Mouse (Mus musculus) limb, embryonic 11.5 days (tissue): ENCODE measurements at regions not wholly inside any gene's neighbourhood (a gene's known extent, or its start where the extent isn't known, plus 50 kb on each side); places are given as distances from the start of the nearest gene placed in this dataset.
"Not testable (repeated sequence)": the region's sequence is repeated elsewhere in the genome, so short reads cannot be mapped to it uniquely, and the experiment has no call there.

Experiments
- ATAC-seq: fragments of 200-750 bp; cut with Nextera tagmentation; 2 replicates; pipeline ENCODE4 v1.8.0; 2017; ENCODE audit warnings: low read depth; ENCODE audit not compliant: insufficient number of reproducible peaks, low FRiP score, low TSS enrichment
- DNase-seq: peaks from one replicate; pipeline ENCODE4 v3.0.0-alpha.2; 2015; ENCODE audit warnings: low spot score
- H3K27ac ChIP-seq: fragments of 300-500 bp; sonication (generic); replicated peaks from 2 replicates; pipeline ENCODE4 v1.5.1; 2014; ENCODE audit warnings: low read depth, mild to moderate bottlenecking, low read length
- H3K27me3 ChIP-seq: fragments of 300-500 bp; sonication (generic); 2 replicates; pipeline ENCODE4 v1.6.1; 2014; ENCODE audit warnings: mild to moderate bottlenecking, low read length, mixed read lengths; ENCODE audit not compliant: control insufficient read depth, insufficient read depth
- H3K36me3 ChIP-seq: fragments of 300-500 bp; sonication (generic); 2 replicates; pipeline ENCODE4 v1.6.1; 2014; ENCODE audit warnings: mild to moderate bottlenecking, low read length, moderate library complexity, mixed read lengths; ENCODE audit not compliant: control insufficient read depth, insufficient read depth
- H3K4me1 ChIP-seq: fragments of 300-500 bp; sonication (generic); 2 replicates; pipeline ENCODE4 v1.6.1; 2014; ENCODE audit warnings: low read length, mixed read lengths; ENCODE audit not compliant: control insufficient read depth, insufficient read depth
- H3K4me2 ChIP-seq: fragments of 300-500 bp; sonication (generic); 2 replicates; pipeline ENCODE4 v1.6.1; 2014; ENCODE audit warnings: low read depth, mild to moderate bottlenecking, moderate library complexity; ENCODE audit not compliant: severe bottlenecking
- H3K4me3 ChIP-seq: fragments of 300-500 bp; sonication (generic); 2 replicates; pipeline ENCODE4 v1.5.1; 2014; ENCODE audit warnings: low read depth, low read length
- H3K9ac ChIP-seq: fragments of 300-500 bp; sonication (generic); 2 replicates; pipeline ENCODE4 v1.6.1; 2014; ENCODE audit warnings: mild to moderate bottlenecking, low read length
- H3K9me3 ChIP-seq: fragments of 300-500 bp; sonication (generic); 2 replicates; pipeline ENCODE4 v1.6.1; 2016; ENCODE audit warnings: low read length; ENCODE audit not compliant: control insufficient read depth
- WGBS: fragments of 180-500 bp; shearing (Covaris S2); extraction: QIAGEN DNeasy Blood & Tissue Kit; methylation state at CpG from one replicate; pipeline ENCODE4 v1.1.7; 2014; 5-methylcytosine and 5-hydroxymethylcytosine counted together

GRCm38 (mm10) chr10:56841973-56842372 lies 464.8 kb downstream of the Gja1 start:
- H3K9me3 ChIP-seq: no peaks in the 10 kb centered on the region
- H3K4me2 ChIP-seq: no peak overlapping the region
- H3K4me3 ChIP-seq: no peak overlapping the region
- H3K27ac ChIP-seq: no peak overlapping the region
- no peak for ATAC-seq
- WGBS: 79% methylated on average over 1 of the region's 1 CpGs
- H3K27me3 ChIP-seq: no peaks in the 10 kb centered on the region
- H3K9ac ChIP-seq: no peak overlapping the region
- no peak for DNase-seq
- H3K36me3 ChIP-seq: no peaks in the 10 kb centered on the region
- peaks cover 6% of the 10 kb centered on the region for H3K4me1 ChIP-seq

GRCm38 (mm10) chr10:56852484-56852883 lies 475.4 kb downstream of the Gja1 start:
- Histone ChIP-seq H3K9ac (no peak overlapping the region), H3K36me3 (no peaks in the 10 kb centered on the region), H3K9me3 (no peaks in the 10 kb centered on the region), H3K4me1 (peaks cover 5% of the 10 kb centered on the region), H3K4me2 (no peak overlapping the region), H3K4me3 (no peak overlapping the region), H3K27ac (no peak overlapping the region), H3K27me3 (no peaks in the 10 kb centered on the region)
- no peak for DNase-seq
- 89% methylated on average over 2 of the region's 2 CpGs for WGBS
- no peak for ATAC-seq

- DNase-seq (no peak), ATAC-seq (no peak)
- Histone ChIP-seq H3K4me1 (no peaks in the 10 kb centered on the region), H3K4me2 (no peak overlapping the region), H3K36me3 (no peaks in the 10 kb centered on the region), H3K27me3 (no peaks in the 10 kb centered on the region), H3K27ac (no peak overlapping the region), H3K4me3 (no peak overlapping the region), H3K9me3 (no peaks in the 10 kb centered on the region), H3K9ac (no peak overlapping the region)
- WGBS: 88% methylated on average over 6 of the region's 6 CpGs
These were observed 479.1 kb downstream of the Gja1 start for GRCm38 (mm10) chr10:56856186-56856585.

DNA sequence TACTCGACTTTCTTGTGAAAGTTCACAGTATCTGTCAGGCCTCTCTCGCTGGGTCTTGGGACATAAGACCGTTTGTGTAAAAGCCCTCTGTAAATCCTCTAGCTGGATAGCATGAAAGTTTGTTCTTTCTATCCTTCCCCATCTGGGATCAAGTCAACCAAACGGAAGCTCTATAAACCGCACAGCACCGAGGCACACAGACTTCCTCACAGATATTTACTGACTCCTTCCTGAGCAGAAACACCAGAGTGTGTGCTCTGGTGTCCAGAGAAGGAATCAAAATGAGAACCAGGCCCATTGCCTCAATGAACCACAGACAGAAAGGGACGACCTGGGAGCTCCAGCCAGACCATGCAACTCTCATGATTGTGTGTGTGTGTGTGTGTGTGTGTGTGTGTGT lies 502.6 kb downstream of the Gja1 start:
- 61% methylated on average over 7 of the region's 7 CpGs for WGBS
- Histone ChIP-seq H3K9me3 (no peaks in the 10 kb centered on the region), H3K9ac (no peak overlapping the region), H3K27ac (no peak overlapping the region), H3K4me3 (no peak overlapping the region), H3K27me3 (no peaks in the 10 kb centered on the region), H3K4me1 (no peaks in the 10 kb centered on the region), H3K36me3 (no peaks in the 10 kb centered on the region), H3K4me2 (no peak overlapping the region)
- DNase-seq: no peak
- ATAC-seq: no peak

GRCm38 (mm10) chr10:56880154-56880591 lies 503.0 kb downstream of the Gja1 start:
- Histone ChIP-seq H3K4me2 (no peak overlapping the region), H3K27ac (no peak overlapping the region), H3K36me3 (no peaks in the 10 kb centered on the region), H3K27me3 (no peaks in the 10 kb centered on the region), H3K9me3 (no peaks in the 10 kb centered on the region), H3K4me1 (no peaks in the 10 kb centered on the region), H3K9ac (no peak overlapping the region), H3K4me3 (no peak overlapping the region)
- no peak for DNase-seq
- no peak for ATAC-seq
- WGBS: 86% methylated on average over 12 of the region's 12 CpGs

GRCm38 (mm10) chr10:56884456-56885410 lies 507.6 kb downstream of the Gja1 start:
- H3K27me3 ChIP-seq: no peaks in the 10 kb centered on the region
- H3K4me2 ChIP-seq: no peak overlapping the region
- H3K9ac ChIP-seq: no peak overlapping the region
- H3K9me3 ChIP-seq: no peaks in the 10 kb centered on the region
- ATAC-seq (no peak), DNase-seq (no peak)
- 69% methylated on average over 4 of the region's 4 CpGs for WGBS
- no peaks in the 10 kb centered on the region for H3K4me1 ChIP-seq
- H3K4me3 ChIP-seq: no peak overlapping the region
- no peaks in the 10 kb centered on the region for H3K36me3 ChIP-seq
- H3K27ac ChIP-seq: no peak overlapping the region

DNA sequence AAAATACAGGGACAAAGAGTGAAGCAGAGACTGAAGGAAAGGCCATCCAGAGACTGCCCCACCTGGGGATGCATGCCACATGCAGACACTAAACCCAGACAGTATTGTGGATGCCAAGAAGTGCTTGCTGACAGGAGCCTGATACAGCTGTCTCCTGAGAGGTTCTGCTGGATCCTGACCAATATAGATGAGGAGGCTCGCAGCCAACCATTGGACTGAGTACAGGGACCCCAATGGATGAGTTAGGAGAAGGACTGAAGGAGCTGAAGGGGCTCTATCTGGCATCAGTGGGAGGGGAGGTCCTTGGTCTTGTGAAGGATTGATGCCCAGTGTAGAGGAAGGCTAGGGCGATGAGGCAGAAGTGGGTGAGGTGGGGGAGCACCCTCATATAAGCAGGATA lies 514.4 kb downstream of the Gja1 start:
- H3K9me3 ChIP-seq, H3K9ac ChIP-seq, H3K4me3 ChIP-seq, H3K27ac ChIP-seq, ATAC-seq, H3K27me3 ChIP-seq, DNase-seq, H3K4me1 ChIP-seq, H3K36me3 ChIP-seq, H3K4me2 ChIP-seq: not testable (repeated sequence)
- WGBS: 95% methylated on average over 2 of the region's 2 CpGs

GRCm38 (mm10) chr10:56892666-56893209 lies 515.6 kb downstream of the Gja1 start:
- Histone ChIP-seq H3K4me2 (no peak overlapping the region), H3K4me3 (no peak overlapping the region), H3K9me3 (no peaks in the 10 kb centered on the region), H3K27ac (peak overlapping the region; percentile 48; the same call in 1 of the 2 replicates), H3K9ac (no peak overlapping the region), H3K4me1 (peaks cover 9% of the 10 kb centered on the region; the same call in 1 of the 2 replicates), H3K36me3 (no peaks in the 10 kb centered on the region), H3K27me3 (no peaks in the 10 kb centered on the region)
- peak; percentile 29 for DNase-seq
- peak; percentile 80; the same call in 1 of the 2 replicates for ATAC-seq
- 52% methylated on average over 10 of the region's 10 CpGs for WGBS
